Mouse (Mus musculus) forebrain, postnatal 0 days (tissue): ENCODE measurements around the gene Prss34. TPM values are rescaled to one million over a fixed set of nuclear protein-coding genes. Genes with fewer than 3 reads are reported as not detected.

ENCODE experiments used
- ATAC-seq: fragments of 200-750 bp; cut with Nextera tagmentation; 2 replicates; pipeline ENCODE4 v1.8.0; 2017; ENCODE audit warnings: mild to moderate bottlenecking, moderate library complexity
- DNase-seq: peaks from one replicate; pipeline ENCODE4 v3.0.0-alpha.2; 2015
- H3K27ac ChIP-seq: fragments of 300-500 bp; sonication (generic); 2 replicates; pipeline ENCODE4 v1.5.1; 2014; ENCODE audit warnings: low read depth, mild to moderate bottlenecking, antibody characterized with exemption, low read length, moderate library complexity, mixed read lengths
- H3K27me3 ChIP-seq: fragments of 300-500 bp; sonication (generic); 2 replicates; pipeline ENCODE4 v1.6.1; 2014; ENCODE audit warnings: mild to moderate bottlenecking, low read length, mixed read lengths; ENCODE audit not compliant: insufficient read depth
- H3K36me3 ChIP-seq: fragments of 300-500 bp; sonication (generic); 2 replicates; pipeline ENCODE4 v1.6.1; 2014; ENCODE audit warnings: mild to moderate bottlenecking, moderate library complexity; ENCODE audit not compliant: insufficient read depth
- H3K4me1 ChIP-seq: fragments of 300-500 bp; sonication (generic); 2 replicates; pipeline ENCODE4 v1.6.1; 2014; ENCODE audit warnings: antibody characterized with exemption; ENCODE audit not compliant: insufficient read depth
- H3K4me2 ChIP-seq: fragments of 300-500 bp; sonication (generic); 2 replicates; pipeline ENCODE4 v1.6.1; 2014; ENCODE audit warnings: low read depth, mild to moderate bottlenecking, moderate library complexity
- H3K4me3 ChIP-seq: fragments of 300-500 bp; sonication (generic); 2 replicates; pipeline ENCODE4 v1.5.1; 2014; ENCODE audit warnings: low read depth, low read length, mixed read lengths
- H3K9ac ChIP-seq: fragments of 300-500 bp; sonication (generic); 2 replicates; pipeline ENCODE4 v1.6.1; 2014; ENCODE audit warnings: mild to moderate bottlenecking
- H3K9me3 ChIP-seq: fragments of 300-500 bp; sonication (generic); 2 replicates; pipeline ENCODE4 v1.6.1; 2016; ENCODE audit warnings: low read length
- CTCF ChIP-seq: sonication (generic); IDR thresholded peaks from 2 replicates; pipeline ENCODE4 v1.5.1; 2016; ENCODE audit warnings: antibody characterized with exemption, control low read depth, low read depth
- WGBS: fragments of 180-500 bp; shearing (Covaris S2); extraction: QIAGEN DNeasy Blood & Tissue Kit; methylation state at CpG from one replicate; pipeline ENCODE4 v1.1.7; 2014; 5-methylcytosine and 5-hydroxymethylcytosine counted together
- polyA plus RNA-seq: library from polyadenylated mRNA; unstranded; fragments of >200 nt; fragmentation: Nextera tagmentation; extraction: Ambion mirVana; gene quantifications from 2 replicates; pipeline ENCODE4 v1.2.1, GENCODE M21; 2015
- total RNA-seq: library from RNA; depleted of rRNA; stranded (reverse); fragments of >200 nt; gene quantifications from 2 replicates; pipeline ENCODE4 v1.2.3, GENCODE M21; 2014

Gene Prss34
- total and polyA plus RNA-seq, 2 experiments from 2014 or later, result not detected

DNA sequence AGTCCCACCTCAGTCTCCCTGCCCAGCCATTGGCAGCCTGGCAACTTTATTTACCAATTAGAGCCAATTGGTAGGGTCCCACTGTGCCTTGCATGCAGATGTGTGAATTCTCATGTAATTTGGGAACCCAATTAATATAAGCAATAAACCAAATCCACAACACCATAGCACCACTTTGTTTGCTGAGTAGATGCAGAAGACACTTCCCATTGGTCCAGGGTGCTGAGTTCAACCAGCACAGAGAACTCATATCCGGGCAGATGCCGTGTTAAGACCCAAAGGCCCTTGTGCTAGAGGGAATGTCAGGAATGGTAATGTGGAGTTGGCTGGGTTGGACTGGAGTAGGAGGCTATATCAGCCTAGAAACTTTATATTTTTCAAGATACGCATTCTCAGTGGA, 22.4 kb upstream of the Prss34 start:
- H3K9me3 ChIP-seq, result no peaks in the 10 kb centered on the region
- no peak overlapping the region for H3K27ac ChIP-seq
- no peak for TF ChIP-seq CTCF
- 95% methylated on average over 3 of the region's 3 CpGs for WGBS
- no peaks in the 10 kb centered on the region; the same call in 1 of the 2 replicates for H3K36me3 ChIP-seq
- no peak for ATAC-seq
- H3K4me1 ChIP-seq, result peaks cover 14% of the 10 kb centered on the region
- no peak overlapping the region for H3K9ac ChIP-seq
- H3K4me3 ChIP-seq, result no peak overlapping the region
- no peaks in the 10 kb centered on the region for H3K27me3 ChIP-seq
- H3K4me2 ChIP-seq, result no peak overlapping the region
- DNase-seq, result no peak

DNA sequence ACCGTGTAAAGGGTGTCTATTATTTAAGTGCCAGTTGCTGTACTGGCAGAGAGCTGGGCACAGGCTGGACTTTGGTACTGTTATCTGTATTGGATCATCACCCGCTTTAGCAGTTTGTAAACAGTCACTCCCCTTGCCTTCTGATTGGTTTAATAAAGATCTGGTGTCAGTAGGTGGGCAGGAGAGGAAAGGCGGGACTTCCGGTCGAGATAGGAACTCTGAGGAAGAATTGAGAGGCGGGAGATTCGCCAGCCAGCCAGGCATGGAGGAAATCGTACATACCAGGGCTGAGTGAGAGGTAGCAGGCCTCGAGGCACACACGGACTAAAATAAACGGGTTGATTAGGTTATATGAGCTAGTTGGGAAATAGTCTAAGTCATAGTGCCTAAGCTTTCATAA, 16.1 kb upstream of the Prss34 start:
- no peak overlapping the region for H3K9ac ChIP-seq
- H3K9me3 ChIP-seq, result no peaks in the 10 kb centered on the region
- no peaks in the 10 kb centered on the region for H3K36me3 ChIP-seq
- H3K4me1 ChIP-seq, result no peaks in the 10 kb centered on the region
- 45% methylated on average over 11 of the region's 11 CpGs for WGBS
- no peak overlapping the region for H3K4me2 ChIP-seq
- DNase-seq (no peak), ATAC-seq (no peak)
- no peak for TF ChIP-seq CTCF
- H3K27me3 ChIP-seq, result no peaks in the 10 kb centered on the region
- no peak overlapping the region for H3K27ac ChIP-seq
- no peak overlapping the region for H3K4me3 ChIP-seq

DNA sequence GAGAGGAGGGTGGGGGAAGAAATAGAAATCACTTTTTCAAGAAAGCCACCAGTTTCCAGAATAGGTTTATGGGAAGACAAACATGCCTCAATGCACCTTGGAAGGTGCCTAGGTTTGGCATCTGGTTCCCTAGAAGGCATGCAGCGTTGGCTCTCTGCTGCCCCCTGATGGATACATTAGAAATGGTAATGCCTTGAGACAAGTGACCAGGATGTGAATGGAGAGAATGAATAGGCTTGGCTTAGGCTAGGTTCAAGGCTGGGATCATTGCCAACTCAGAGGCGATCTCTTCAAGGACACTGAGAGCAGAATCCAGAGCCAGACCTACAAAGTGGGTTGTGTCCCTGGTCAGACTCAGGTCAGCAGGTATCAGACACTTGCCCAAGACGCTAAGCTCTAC, 13.2 kb upstream of the Prss34 start:
- TF ChIP-seq CTCF, result peak; percentile 86
- Histone ChIP-seq H3K36me3 (no peaks in the 10 kb centered on the region), H3K4me3 (no peak overlapping the region), H3K27me3 (no peaks in the 10 kb centered on the region), H3K9me3 (no peaks in the 10 kb centered on the region), H3K27ac (no peak overlapping the region), H3K9ac (no peak overlapping the region), H3K4me2 (no peak overlapping the region), H3K4me1 (no peaks in the 10 kb centered on the region)
- 16% methylated on average over 3 of the region's 3 CpGs for WGBS
- ATAC-seq (peak; percentile 18; the same call in 1 of the 2 replicates), DNase-seq (peak; percentile 68)

DNA sequence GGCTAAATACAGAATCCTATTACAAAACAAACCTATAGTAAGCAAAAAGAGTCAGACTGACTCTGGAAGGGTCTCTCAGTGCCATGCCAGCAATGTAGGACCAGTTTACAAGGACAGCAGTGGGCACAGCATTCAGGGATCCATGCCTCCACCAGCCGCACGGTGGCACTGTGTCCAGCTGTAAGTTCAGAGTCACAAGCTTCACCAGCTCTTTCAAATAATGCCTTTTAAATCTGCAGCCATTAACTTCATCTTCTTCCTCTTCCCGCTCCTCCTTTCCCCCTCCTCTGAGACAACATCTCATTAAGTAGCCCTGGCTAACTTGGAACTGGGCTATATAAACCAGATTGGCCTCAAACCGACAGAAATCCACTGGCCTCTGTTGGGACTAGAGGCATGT, 9.4 kb upstream of the Prss34 start:
- DNase-seq, result peak; percentile 58
- H3K4me2 ChIP-seq, result no peak overlapping the region
- 0 out of 2 replicates have a peak, but pooled peaks have one; percentile 55 for ATAC-seq
- no peaks in the 10 kb centered on the region for H3K27me3 ChIP-seq
- no peaks in the 10 kb centered on the region for H3K36me3 ChIP-seq
- H3K4me1 ChIP-seq, result no peaks in the 10 kb centered on the region
- no peak overlapping the region for H3K4me3 ChIP-seq
- no peak overlapping the region for H3K9ac ChIP-seq
- H3K9me3 ChIP-seq, result no peaks in the 10 kb centered on the region
- no peak overlapping the region for H3K27ac ChIP-seq
- peak; percentile 78 for TF ChIP-seq CTCF
- WGBS, result 31% methylated on average over 4 of the region's 4 CpGs

DNA sequence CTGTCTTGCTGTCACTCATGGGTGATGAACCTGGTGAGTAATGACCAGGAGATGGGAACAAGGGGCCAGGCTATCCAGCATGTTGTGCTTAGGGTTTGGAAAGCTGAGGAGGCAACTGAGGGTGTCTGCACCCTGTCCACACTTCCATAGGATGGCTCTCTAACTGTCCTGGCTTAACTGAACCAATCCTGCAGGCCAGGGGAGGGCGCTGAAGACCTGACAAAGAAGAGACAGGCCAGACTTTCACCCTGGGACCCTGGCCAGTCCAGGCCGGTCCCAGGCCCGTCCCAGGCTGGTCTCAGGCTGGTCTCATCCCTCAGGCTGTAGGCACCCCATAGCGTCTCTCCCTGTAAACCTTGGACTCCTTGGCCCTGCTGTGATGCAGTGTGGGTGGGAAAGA, 7.8 kb upstream of the Prss34 start:
- Histone ChIP-seq H3K27ac (no peak overlapping the region), H3K27me3 (no peaks in the 10 kb centered on the region), H3K4me2 (no peak overlapping the region), H3K9ac (no peak overlapping the region), H3K9me3 (no peaks in the 10 kb centered on the region), H3K4me1 (no peaks in the 10 kb centered on the region), H3K36me3 (no peaks in the 10 kb centered on the region), H3K4me3 (no peak overlapping the region)
- 25% methylated on average over 4 of the region's 4 CpGs for WGBS
- DNase-seq, result no peak
- no peak for TF ChIP-seq CTCF
- ATAC-seq, result no peak

DNA sequence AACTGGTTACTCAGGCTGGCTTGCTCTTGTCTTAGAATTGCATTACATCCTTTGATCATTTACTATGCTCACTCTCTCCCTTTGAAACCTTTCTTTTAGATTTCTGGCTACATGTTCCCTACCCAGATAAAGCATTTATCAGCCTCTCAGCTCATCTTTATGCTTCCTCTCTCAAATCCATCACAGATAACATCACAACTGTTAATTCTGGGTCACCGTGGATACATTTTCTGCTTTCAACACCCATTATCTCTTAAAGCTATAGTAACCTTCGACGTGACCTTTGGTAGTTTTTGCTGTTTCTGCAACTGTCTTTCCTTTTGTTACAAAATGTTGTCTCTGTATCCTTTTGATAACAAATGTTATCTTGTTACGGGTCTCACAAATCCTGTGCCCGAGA, 4.7 kb upstream of the Prss34 start:
- no peak for TF ChIP-seq CTCF
- Histone ChIP-seq H3K27me3 (no peaks in the 10 kb centered on the region), H3K36me3 (no peaks in the 10 kb centered on the region), H3K9me3 (no peaks in the 10 kb centered on the region), H3K9ac (no peak overlapping the region), H3K27ac (no peak overlapping the region), H3K4me2 (no peak overlapping the region), H3K4me1 (no peaks in the 10 kb centered on the region), H3K4me3 (no peak overlapping the region)
- WGBS, result 81% methylated on average over 5 of the region's 5 CpGs
- ATAC-seq (no peak), DNase-seq (no peak)

DNA sequence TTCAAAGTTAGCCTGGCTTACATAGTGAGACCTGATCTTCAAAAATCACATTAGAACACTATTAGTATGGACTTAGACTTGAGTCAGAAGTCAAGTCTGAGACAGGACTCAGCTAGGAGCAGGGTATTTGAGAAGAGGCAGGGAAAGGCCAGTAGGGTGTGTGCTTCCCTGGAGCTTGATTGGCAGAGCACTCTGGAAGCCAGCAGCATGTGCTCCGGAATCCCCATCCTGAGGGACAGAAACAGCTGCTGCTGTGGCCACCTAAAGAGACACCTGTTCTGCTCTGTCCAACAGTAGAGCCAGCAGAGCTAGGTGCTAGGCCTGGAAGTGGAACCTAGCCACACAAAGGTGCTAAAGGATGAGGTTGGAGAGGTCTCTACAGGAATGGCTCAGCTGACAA, 4.1 kb upstream of the Prss34 start:
- Histone ChIP-seq H3K36me3 (no peaks in the 10 kb centered on the region), H3K4me3 (no peak overlapping the region), H3K27ac (no peak overlapping the region), H3K4me1 (no peaks in the 10 kb centered on the region), H3K4me2 (no peak overlapping the region), H3K9ac (no peak overlapping the region), H3K9me3 (no peaks in the 10 kb centered on the region), H3K27me3 (no peaks in the 10 kb centered on the region)
- TF ChIP-seq CTCF, result no peak
- DNase-seq (no peak), ATAC-seq (no peak)
- 62% methylated on average over 1 of the region's 1 CpGs for WGBS

DNA sequence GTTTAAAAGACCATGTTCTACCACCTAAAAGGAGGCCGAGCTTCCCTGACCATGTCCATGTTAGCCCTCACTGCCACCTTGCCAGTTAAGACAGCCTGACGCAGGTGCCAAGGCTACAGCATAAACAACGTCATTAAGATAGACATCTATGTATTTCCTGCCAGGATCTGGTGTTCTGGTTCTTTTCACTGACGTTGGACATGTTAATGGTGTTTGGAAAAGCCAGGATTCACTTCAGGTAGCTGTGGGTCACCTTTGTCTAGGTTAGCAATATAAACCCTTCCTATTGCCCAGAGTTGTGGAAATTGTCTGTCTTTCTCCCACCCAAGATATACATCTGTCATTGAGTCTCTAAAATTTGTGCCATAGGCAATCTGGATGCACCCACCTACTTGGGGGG, 10.2 kb downstream of the Prss34 start, which contains the start of gene Prss28:
Gene Prss28, plus strand, starts transcription at position 301 of the 400 bp plus-strand sequence.
- Histone ChIP-seq H3K4me2 (no peak within 1 kb of the TSS), H3K4me1 (no peaks in the 10 kb centered on the region), H3K4me3 (no peak within 1 kb of the TSS), H3K9ac (no peak within 1 kb of the TSS), H3K27me3 (no peaks in the 10 kb centered on the region), H3K36me3 (no peaks in the 10 kb centered on the region), H3K27ac (no peak within 1 kb of the TSS), H3K9me3 (no peaks in the 10 kb centered on the region)
- no peak for DNase-seq
- WGBS, result 81% methylated on average over 4 of the region's 4 CpGs
- TF ChIP-seq CTCF, result no peak
- ATAC-seq, result no peak
